Mouse (Mus musculus) CH12.LX (cell line): Measurements from ENCODE around the gene Usp49. TPM values are rescaled to one million over a fixed set of nuclear protein-coding genes. Genes with fewer than 3 reads are reported as not detected.

ENCODE experiments used
- DNase-seq: peaks from one replicate; pipeline ENCODE4 v3.0.0-alpha.2; 2013; ENCODE audit errors: extremely low read depth
- H3K27ac ChIP-seq: 2 replicates; pipeline ENCODE4 v1.5.1; 2012; ENCODE audit warnings: low read depth, mild to moderate bottlenecking, control low read depth, moderate library complexity; ENCODE audit not compliant: insufficient read depth
- H3K27me3 ChIP-seq: replicated peaks from 2 replicates; pipeline ENCODE3; 2012; ENCODE audit warnings: inconsistent platforms
- H3K36me3 ChIP-seq, 2 experiments: replicated peaks in 1 of 2; 2 replicates each; pipeline versions ENCODE3 to v1.6.1; 2012; ENCODE audit warnings: inconsistent platforms in 1 of 2, low read length in 1 of 2, mild to moderate bottlenecking in 1 of 2, mixed read lengths in 1 of 2, moderate library complexity in 1 of 2; ENCODE audit not compliant: control insufficient read depth in 1 of 2, insufficient read depth in 1 of 2
- H3K4me1 ChIP-seq, 2 experiments: 2 replicates each; pipeline ENCODE4 v1.6.1; 2012; ENCODE audit warnings: inconsistent platforms in 1 of 2, moderate library complexity in 1 of 2; ENCODE audit not compliant: insufficient read depth in 2 of 2, control insufficient read depth in 1 of 2
- H3K4me2 ChIP-seq: 2 replicates; pipeline ENCODE4 v1.6.1; 2012; ENCODE audit warnings: low read depth, mild to moderate bottlenecking, control low read depth; ENCODE audit not compliant: poor library complexity, insufficient read depth, severe bottlenecking
- H3K4me3 ChIP-seq, 3 experiments: fragments of 150-350 bp in 1 of 3; sonication (generic) in 1 of 3; replicated peaks in 1 of 3; 2 replicates each; pipeline versions ENCODE3 to v1.5.1; 2011 to 2012; ENCODE audit warnings: low read depth in 2 of 3, low read length in 2 of 3, mild to moderate bottlenecking in 2 of 3, moderate library complexity in 2 of 3, control low read depth in 1 of 3, improper control_type of control experiment in 1 of 3, inconsistent platforms in 1 of 3, mixed read lengths in 1 of 3; ENCODE audit not compliant: poor library complexity in 1 of 3
- H3K79me2 ChIP-seq: replicated peaks from 2 replicates; pipeline ENCODE4 v1.6.1; 2012; ENCODE audit warnings: mild to moderate bottlenecking, moderate library complexity; ENCODE audit not compliant: control insufficient read depth, poor library complexity, insufficient read depth, severe bottlenecking; ENCODE audit errors: extremely low read depth
- H3K9ac ChIP-seq: 2 replicates; pipeline ENCODE4 v1.6.1; 2012; ENCODE audit warnings: low read depth, mild to moderate bottlenecking, control low read depth, moderate library complexity; ENCODE audit not compliant: insufficient read depth
- H3K9me3 ChIP-seq: replicated peaks from 2 replicates; pipeline ENCODE3; 2012; ENCODE audit warnings: low read length, inconsistent platforms, mixed read lengths
- BHLHE40 ChIP-seq: IDR thresholded peaks from 2 replicates; pipeline ENCODE4 v1.6.1; 2011; ENCODE audit warnings: mild to moderate bottlenecking, low read depth, low read length, improper control_type of control experiment
- CHD1 ChIP-seq: IDR thresholded peaks from 2 replicates; pipeline ENCODE4 v1.6.1; 2012; ENCODE audit warnings: low read depth, low read length, improper control_type of control experiment, inconsistent platforms
- CTCF ChIP-seq, 2 experiments: IDR thresholded peaks in 1 of 2; conservative IDR thresholded peaks in 1 of 2; 2 replicates each; pipeline ENCODE4 v1.5.1; 2011 to 2012; ENCODE audit warnings: low read depth in 2 of 2, low read length in 2 of 2, improper control_type of control experiment in 1 of 2, inconsistent platforms in 1 of 2, mild to moderate bottlenecking in 1 of 2, moderate library complexity in 1 of 2
- E2F4 ChIP-seq: IDR thresholded peaks from 2 replicates; pipeline ENCODE4 v1.6.1; 2011; ENCODE audit warnings: low read depth, low read length, improper control_type of control experiment; ENCODE audit not compliant: insufficient replicate concordance
- ELF1 ChIP-seq: IDR thresholded peaks from 2 replicates; pipeline ENCODE4 v1.6.1; 2014; ENCODE audit warnings: low read depth, mild to moderate bottlenecking, inconsistent platforms, low read length, improper control_type of control experiment
- ETS1 ChIP-seq: conservative IDR thresholded peaks from 2 replicates; pipeline ENCODE4 v1.6.1; 2012; ENCODE audit warnings: low read depth, mild to moderate bottlenecking, inconsistent platforms, low read length, improper control_type of control experiment, moderate library complexity
- HCFC1 ChIP-seq: IDR thresholded peaks from 2 replicates; pipeline ENCODE4 v1.6.1; 2012; ENCODE audit warnings: low read depth, mild to moderate bottlenecking, inconsistent platforms, low read length, improper control_type of control experiment
- JUN ChIP-seq: IDR thresholded peaks from 2 replicates; pipeline ENCODE4 v1.6.1; 2011; ENCODE audit warnings: low read depth, mild to moderate bottlenecking, low read length, improper control_type of control experiment, moderate library complexity; ENCODE audit not compliant: insufficient read depth
- MAZ ChIP-seq: IDR thresholded peaks from 2 replicates; pipeline ENCODE4 v1.6.1; 2012; ENCODE audit warnings: low read depth, mild to moderate bottlenecking, inconsistent platforms, low read length, improper control_type of control experiment, moderate library complexity
- MEF2A ChIP-seq: IDR thresholded peaks from 2 replicates; pipeline ENCODE4 v1.6.1; 2014; ENCODE audit warnings: low read depth, mild to moderate bottlenecking, inconsistent platforms, low read length, improper control_type of control experiment, borderline replicate concordance
- MXI1 ChIP-seq: IDR thresholded peaks from 2 replicates; pipeline ENCODE4 v1.6.1; 2011; ENCODE audit warnings: mild to moderate bottlenecking, low read depth, low read length, improper control_type of control experiment
- NELFE ChIP-seq: IDR thresholded peaks from 2 replicates; pipeline ENCODE4 v1.6.1; 2011; ENCODE audit warnings: low read depth, low read length, improper control_type of control experiment
- NRF1 ChIP-seq: IDR thresholded peaks from 2 replicates; pipeline ENCODE4 v1.6.1; 2014; ENCODE audit warnings: low read depth, mild to moderate bottlenecking, inconsistent platforms, low read length, improper control_type of control experiment, moderate library complexity
- POLR2A ChIP-seq: IDR thresholded peaks from 2 replicates; pipeline ENCODE4 v1.6.1; 2011; ENCODE audit warnings: low read depth, mild to moderate bottlenecking, improper control_type of control experiment, low read length
- POLR2AphosphoS2 ChIP-seq: IDR thresholded peaks from 2 replicates; pipeline ENCODE4 v1.6.1; 2011; ENCODE audit warnings: low read depth, low read length, improper control_type of control experiment
- SIN3A ChIP-seq: IDR thresholded peaks from 2 replicates; pipeline ENCODE4 v1.6.1; 2012; ENCODE audit warnings: low read length, improper control_type of control experiment, inconsistent platforms
- SMC3 ChIP-seq: IDR thresholded peaks from 2 replicates; pipeline ENCODE4 v1.6.1; 2011; ENCODE audit warnings: low read depth, low read length, improper control_type of control experiment
- TBP ChIP-seq: conservative IDR thresholded peaks from 2 replicates; pipeline ENCODE4 v1.6.1; 2011; ENCODE audit warnings: low read depth, low read length, improper control_type of control experiment
- TCF12 ChIP-seq: IDR thresholded peaks from 2 replicates; pipeline ENCODE4 v1.6.1; 2014; ENCODE audit warnings: low read depth, mild to moderate bottlenecking, inconsistent platforms, low read length, improper control_type of control experiment
- USF1 ChIP-seq: IDR thresholded peaks from 2 replicates; pipeline ENCODE4 v1.6.1; 2014; ENCODE audit warnings: low read depth, mild to moderate bottlenecking, inconsistent platforms, low read length, improper control_type of control experiment
- USF2 ChIP-seq: conservative IDR thresholded peaks from 2 replicates; pipeline ENCODE4 v1.6.1; 2011; ENCODE audit warnings: low read depth, low read length, improper control_type of control experiment
- ZC3H11A ChIP-seq: IDR thresholded peaks from 2 replicates; pipeline ENCODE4 v1.6.1; 2012; ENCODE audit warnings: low read depth, mild to moderate bottlenecking, inconsistent platforms, low read length, improper control_type of control experiment
- ZMIZ1 ChIP-seq: IDR thresholded peaks from 2 replicates; pipeline ENCODE4 v1.6.1; 2012; ENCODE audit warnings: low read depth, mild to moderate bottlenecking, inconsistent platforms, low read length, improper control_type of control experiment
- ZNF384 ChIP-seq: IDR thresholded peaks from 2 replicates; pipeline ENCODE4 v1.6.1; 2012; ENCODE audit warnings: low read depth, low read length, improper control_type of control experiment, inconsistent platforms
- dilution Hi-C: fragments of 300-500 bp; cut with MboI; formaldehyde crosslinking; loops from 2 replicates; pipeline ENCODE4 v1.14.3; 2020; ENCODE audit warnings: low sequenced_read_pairs; ENCODE audit not compliant: extremely low pct_unique_long_range_greater_than_20kb, extremely low pct_ligation_motif_present
- in situ Hi-C: fragments of 300-500 bp; cut with MboI; formaldehyde crosslinking; loops from 3 replicates; pipeline ENCODE4 v1.14.3; 2019; ENCODE audit warnings: low sequenced_read_pairs, low pct_ligation_motif_present, low pct_unique_long_range_greater_than_20kb, mixed read lengths
- polyA plus RNA-seq: library from polyadenylated mRNA; unstranded; fragments of >175 nt; gene quantifications from 2 replicates; pipeline ENCODE4 v1.2.1, GENCODE M21; 2012; ENCODE audit warnings: low read depth; ENCODE audit not compliant: insufficient read length
- total RNA-seq, 2 experiments: library from RNA; depleted of rRNA; stranded (reverse); fragments of 300-350 nt in 1 of 2; fragments of >200 nt in 1 of 2; gene quantifications; 2 replicates each; pipeline ENCODE4 v1.2.3; 2012 to 2014

The Usp49 gene
- total and polyA plus RNA-seq, 3 experiments: 2.6 to 4.3 (median 3.4) TPM

GRCm38 (mm10) chr17:47588517-47588916 is 42.0 kb upstream of the Usp49 start:
- dilution Hi-C loops (no loop called here), in situ Hi-C loops (no loop called here)
- Histone ChIP-seq H3K4me1 (peaks cover 6% of the 10 kb centered on the region in 2 experiments; a peak in 3 of 4 replicates), H3K4me3 (no peak overlapping the region), H3K27me3 (peaks cover 3% of the 10 kb centered on the region), H3K27ac (no peak overlapping the region), H3K79me2 (no peaks in the 10 kb centered on the region), H3K36me3 (no peaks in the 10 kb centered on the region), H3K4me2 (0 out of 2 replicates have a peak overlapping the region, but pooled peaks have one; percentile 8), H3K9ac (no peak overlapping the region), H3K9me3 (no peaks in the 10 kb centered on the region)
- no peak for TF ChIP-seq NELFE
- TF ChIP-seq CHD1: no peak
- TF ChIP-seq ETS1: no peak
- DNase-seq: no peak

DNA sequence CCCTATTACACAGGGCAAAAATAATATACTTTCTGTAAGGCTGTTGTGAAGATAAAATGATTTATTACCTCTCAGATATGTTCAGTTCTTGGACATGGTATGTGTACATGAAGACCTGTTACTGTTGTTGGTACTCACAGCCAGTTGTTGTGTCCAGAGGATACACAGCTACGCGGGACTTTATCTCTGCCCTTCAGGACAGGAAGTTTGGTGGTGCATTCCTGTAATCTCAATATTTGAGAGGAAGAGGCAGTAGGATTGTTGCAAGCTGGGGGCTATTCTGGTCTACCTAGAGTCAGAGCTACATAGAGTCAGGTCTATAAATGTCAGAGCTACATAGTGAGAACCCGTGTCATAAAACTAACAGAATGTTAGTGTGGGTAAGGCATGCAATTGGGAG is 39.4 kb upstream of the Usp49 start:
- no peak overlapping the region for H3K4me2 ChIP-seq
- H3K9ac ChIP-seq: no peak overlapping the region
- H3K4me3 ChIP-seq: no peak overlapping the region
- peaks cover 13 to 22% of the 10 kb centered on the region in 2 experiments for H3K4me1 ChIP-seq
- no peak overlapping the region for H3K27ac ChIP-seq
- no peaks in the 10 kb centered on the region for H3K9me3 ChIP-seq
- no peak for DNase-seq
- peaks cover 3% of the 10 kb centered on the region for H3K27me3 ChIP-seq
- in situ Hi-C loops: no loop called here
- peaks cover 10% of the 10 kb centered on the region; the same call in 1 of the 2 replicates for H3K79me2 ChIP-seq
- TF ChIP-seq HCFC1 (no peak), CTCF (conservative IDR thresholded peaks at IDR 0.05 in 1 of 2, IDR thresholded peaks at IDR 0.05 in 1 of 2; ENCODE audit: low read depth in 2 of 2, low read length in 2 of 2) (no peak), ZMIZ1 (no peak), MAZ (no peak), SMC3 (no peak), CHD1 (no peak), POLR2A (no peak), ZNF384 (no peak), TCF12 (no peak)
- dilution Hi-C loops: no loop called here
- H3K36me3 ChIP-seq: peaks cover 0 to 6% of the 10 kb centered on the region in 2 experiments

DNA sequence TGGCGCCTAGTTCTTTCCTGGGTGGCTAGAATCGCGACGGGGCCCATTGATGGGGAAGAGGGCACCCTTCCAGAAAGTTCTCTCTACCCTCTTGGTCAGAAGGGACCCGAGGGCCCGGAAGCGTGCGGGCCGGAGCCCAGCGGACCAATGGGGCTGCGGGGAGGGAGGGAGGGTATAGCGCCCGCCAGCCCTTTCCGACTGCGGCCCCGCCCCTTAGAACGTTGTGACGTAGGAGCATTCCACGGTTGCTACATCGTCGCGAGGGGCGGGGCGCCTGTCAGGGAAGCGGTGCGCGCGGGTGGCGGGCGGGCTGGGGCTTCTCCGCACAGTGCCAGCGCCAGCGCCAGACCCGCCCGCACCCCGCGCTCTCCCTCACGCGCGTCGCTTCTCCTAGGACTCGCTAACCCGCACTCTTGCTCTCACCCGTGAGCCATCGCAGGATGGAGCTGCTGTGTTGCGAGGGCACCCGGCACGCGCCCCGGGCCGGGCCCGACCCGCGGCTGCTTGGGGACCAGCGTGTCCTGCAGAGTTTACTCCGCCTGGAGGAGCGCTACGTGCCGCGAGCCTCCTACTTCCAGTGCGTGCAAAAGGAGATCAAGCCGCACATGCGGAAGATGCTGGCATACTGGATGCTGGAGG is 37.2 kb upstream of the Usp49 start:
- Histone ChIP-seq H3K4me2 (peak overlapping the region; percentile 82), H3K4me3 (peak overlapping the region; percentile 64 to 89 (median 84)), H3K36me3 (peaks cover 6 to 28% of the 10 kb centered on the region in 2 experiments), H3K9ac (peak overlapping the region; percentile 70), H3K79me2 (peaks cover 10% of the 10 kb centered on the region; the same call in 1 of the 2 replicates), H3K27ac (no peak overlapping the region; the same call in 1 of the 2 replicates), H3K4me1 (peaks cover 13 to 35% of the 10 kb centered on the region in 2 experiments), H3K27me3 (peaks cover 3% of the 10 kb centered on the region), H3K9me3 (no peaks in the 10 kb centered on the region)
- dilution Hi-C loops (no loop called here), in situ Hi-C loops (no loop called here)
- peak; percentile 93 for DNase-seq
- TF ChIP-seq BHLHE40: 0 out of 2 replicates have a peak, but pooled peaks have one; percentile 7
- TF ChIP-seq NRF1: peak; percentile 45; the same call in 1 of the 2 replicates
- peak; percentile 83 for TF ChIP-seq POLR2A
- no peak for TF ChIP-seq E2F4
- TF ChIP-seq HCFC1: peak; percentile 51
- TF ChIP-seq MEF2A: peak; percentile 46; the same call in 1 of the 2 replicates
- peak; percentile 82; the same call in 1 of the 2 replicates for TF ChIP-seq MXI1
- TF ChIP-seq ZNF384: no peak
- TF ChIP-seq ELF1: peak; percentile 88
- TF ChIP-seq USF2: no peak
- peak; percentile 80 for TF ChIP-seq NELFE
- TF ChIP-seq ZC3H11A: no peak
- TF ChIP-seq ETS1: no peak
- peak; percentile 45; the same call in 1 of the 2 replicates for TF ChIP-seq TBP
- TF ChIP-seq USF1: no peak
- peak; percentile 46; the same call in 1 of the 2 replicates for TF ChIP-seq SIN3A
- TF ChIP-seq JUN: no peak
- TF ChIP-seq POLR2AphosphoS2: no peak
